Mouse (Mus musculus): Measurements from ENCODE around the gene Sit1.

DNA sequence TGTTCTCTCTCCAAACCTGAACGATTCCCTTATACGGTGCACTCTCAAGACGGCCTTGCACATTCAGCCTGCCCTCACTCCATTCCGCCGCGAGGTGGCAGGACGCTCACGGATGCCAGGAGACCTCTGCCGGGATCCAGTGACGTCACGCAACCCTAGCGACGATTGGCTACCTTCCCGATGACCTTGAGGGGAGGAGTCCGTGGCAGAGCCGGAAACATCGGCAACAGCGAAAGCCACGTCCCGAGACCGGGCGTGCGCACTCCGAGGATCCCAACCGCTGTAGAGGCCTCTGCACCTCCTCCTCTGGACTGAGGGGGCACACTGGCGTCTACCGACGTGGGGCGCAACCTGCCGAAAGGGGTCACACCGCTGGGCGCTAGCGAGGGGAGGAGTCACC, 41.5 kb downstream of the Sit1 start:
- no peak for TF ChIP-seq EP300 (optimal IDR thresholded peaks at IDR 0.05)
- peak; percentile 97 for TF ChIP-seq CTCF (IDR thresholded peaks at IDR 0.05; ENCODE audit: low read depth)
